ENCODE assay signal across 9 mouse cellular contexts in the genomic region with DNA sequence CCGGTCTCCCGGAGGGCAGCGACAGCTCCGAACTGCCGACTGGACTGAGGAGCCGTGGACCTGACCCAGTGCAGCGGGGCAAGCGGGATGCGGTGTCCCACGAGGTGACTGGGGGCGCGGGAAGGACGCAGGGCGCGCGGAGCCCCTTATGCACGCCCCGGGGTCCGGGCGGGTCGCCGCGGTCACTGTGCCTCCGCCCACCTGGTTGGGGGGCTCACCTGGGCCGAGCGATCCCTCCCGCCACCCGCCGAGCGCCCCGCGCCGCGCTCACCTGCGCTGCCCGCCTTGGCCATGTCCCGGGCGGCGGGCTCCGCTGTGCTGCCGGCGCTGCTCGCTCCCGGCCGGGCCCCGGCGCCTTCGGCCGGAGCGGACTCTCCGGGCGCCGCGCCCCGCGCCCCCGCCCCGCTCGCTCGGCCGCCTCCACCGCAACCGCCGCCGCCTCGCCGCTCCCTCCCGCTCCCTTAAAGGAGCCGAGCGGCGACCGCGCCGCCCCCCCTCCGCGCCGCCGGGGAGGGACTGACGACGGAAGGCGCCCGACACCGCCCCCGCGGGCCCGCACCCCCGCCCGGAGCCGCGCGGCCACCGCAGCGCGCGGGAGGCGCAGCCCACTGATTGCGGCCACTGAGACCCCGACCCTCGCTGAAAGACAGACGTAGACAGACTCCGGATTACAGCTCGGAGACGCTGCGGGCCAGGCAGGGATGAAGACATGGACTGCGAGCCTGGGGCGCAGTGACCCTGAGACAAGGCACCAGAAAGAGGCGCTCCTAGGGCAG. TPM values are rescaled to one million over a fixed set of nuclear protein-coding genes. Genes with fewer than 3 reads are reported as not detected.
DNase-seq lines count a peak whose midpoint lies in the region; ATAC-seq lines count a peak whose summit lies in the region.
"Had no signal": no experiment of that assay in that cellular context is flagged by ENCODE, and none has a peak within 500 bp of the region (broad histone marks: within the 10 kb centered on the region; RNA-seq: fewer than 3 reads in every experiment).

A gene (minus strand): TSS at position 396 of the 776 bp plus-strand sequence.

- no peaks in the 10 kb centered on the region for H3K36me3 ChIP-seq in embryonic facial prominence, embryonic 13.5 days
- H3K36me3 ChIP-seq in heart, embryonic 13.5 days, result no peaks in the 10 kb centered on the region
- H3K36me3 ChIP-seq in stomach, embryonic 14.5 days (ENCODE audit: control insufficient read depth, insufficient read depth, low read length), result no peaks in the 10 kb centered on the region

- peak within 1 kb of the TSS; percentile 63 for H3K4me3 ChIP-seq in embryonic facial prominence, embryonic 13.5 days
- peak within 1 kb of the TSS; percentile 71 for H3K4me3 ChIP-seq in heart, embryonic 13.5 days
- H3K4me3 ChIP-seq in stomach, embryonic 14.5 days (ENCODE audit: low read depth, low read length), result peak within 1 kb of the TSS; percentile 46

- no peak for ATAC-seq in embryonic facial prominence, embryonic 13.5 days (ENCODE audit: insufficient number of reproducible peaks, insufficient read depth, low FRiP score, low TSS enrichment, low read depth)
- no peak for ATAC-seq in heart, embryonic 13.5 days (ENCODE audit: extremely low read depth, insufficient number of reproducible peaks, low FRiP score, low TSS enrichment)
- no peak for ATAC-seq in stomach, embryonic 14.5 days (ENCODE audit: insufficient number of reproducible peaks, insufficient read depth, low FRiP score, low read depth)

- H3K4me2 ChIP-seq in embryonic facial prominence, embryonic 13.5 days, result peak within 1 kb of the TSS; percentile 99
- peak within 1 kb of the TSS; percentile 98 for H3K4me2 ChIP-seq in heart, embryonic 13.5 days
- peak within 1 kb of the TSS; percentile 99 for H3K4me2 ChIP-seq in stomach, embryonic 14.5 days (replicated peaks; ENCODE audit: low read depth, low read length)

- H3K27ac ChIP-seq in embryonic facial prominence, embryonic 13.5 days, result no peak within 1 kb of the TSS
- H3K27ac ChIP-seq in heart, embryonic 13.5 days (replicated peaks), result no peak within 1 kb of the TSS
- no peak within 1 kb of the TSS for H3K27ac ChIP-seq in stomach, embryonic 14.5 days (ENCODE audit: low read length)

- peaks cover 39% of the 10 kb centered on the region for H3K4me1 ChIP-seq in embryonic facial prominence, embryonic 13.5 days
- peaks cover 34% of the 10 kb centered on the region for H3K4me1 ChIP-seq in heart, embryonic 13.5 days
- peaks cover 17% of the 10 kb centered on the region for H3K4me1 ChIP-seq in stomach, embryonic 14.5 days (ENCODE audit: control insufficient read depth, insufficient read depth, low read length)

- DNase-seq in urinary bladder, postnatal 14 days (ENCODE audit: low spot score), result peak; percentile 32
- DNase-seq in urinary bladder, postnatal 10 days (ENCODE audit: low spot score), result no peak
- no peak for DNase-seq in layer of hippocampus, postnatal 14 days (ENCODE audit: low spot score in 2 of 2)
- DNase-seq in lung, postnatal 14 days, result peak; percentile 68
- no peak for DNase-seq in spleen, postnatal 36 days (ENCODE audit: low spot score in 2 of 2)

- WGBS in embryonic facial prominence, embryonic 13.5 days, result under 1% methylated on average over 83 of the region's 107 CpGs
- WGBS in heart, embryonic 13.5 days, result 1% methylated on average over 86 of the region's 107 CpGs
- WGBS in stomach, embryonic 14.5 days, result under 1% methylated on average over 57 of the region's 107 CpGs

- H3K9me3 ChIP-seq in embryonic facial prominence, embryonic 13.5 days, result no peaks in the 10 kb centered on the region
- no peaks in the 10 kb centered on the region for H3K9me3 ChIP-seq in heart, embryonic 13.5 days
- H3K9me3 ChIP-seq in stomach, embryonic 14.5 days (ENCODE audit: control insufficient read depth, low read depth, low read length), result no peaks in the 10 kb centered on the region

- H3K27me3 ChIP-seq in embryonic facial prominence, embryonic 13.5 days, result peaks cover 71% of the 10 kb centered on the region
- peaks cover 72% of the 10 kb centered on the region for H3K27me3 ChIP-seq in heart, embryonic 13.5 days (replicated peaks)
- H3K27me3 ChIP-seq in stomach, embryonic 14.5 days (ENCODE audit: control insufficient read depth, insufficient read depth, low read length), result peaks cover 14% of the 10 kb centered on the region; the same call in 1 of the 2 replicates

- peak within 1 kb of the TSS; percentile 74 for H3K9ac ChIP-seq in embryonic facial prominence, embryonic 13.5 days
- peak within 1 kb of the TSS; percentile 84 for H3K9ac ChIP-seq in heart, embryonic 13.5 days
- H3K9ac ChIP-seq in stomach, embryonic 14.5 days (replicated peaks; ENCODE audit: low read depth, low read length), result peak within 1 kb of the TSS; percentile 46; the same call in 1 of the 2 replicates

RNA-seq across cellular contexts. Expression of the gene that starts here (rescaled TPM):
- polyA plus RNA-seq in embryonic facial prominence, embryonic 13.5 days (2015; fragmentation: Nextera tagmentation; extraction: Ambion mirVana), result 0.62 and 1.2 TPM in 2 replicates
- polyA plus RNA-seq in heart, embryonic 13.5 days (2015; fragmentation: Nextera tagmentation; extraction: Ambion mirVana), result 0.10 and 0.12 TPM in 2 replicates
- 10 to 100 TPM; 20.9 to 22.2 TPM for total RNA-seq in layer of hippocampus, postnatal 14 days (2021)
- 0.52 and 0.67 TPM in 2 replicates for polyA plus RNA-seq in stomach, embryonic 14.5 days (2014; fragmentation: Nextera tagmentation; extraction: Ambion mirVana)
- total RNA-seq: neutrophil, adult 5-6 weeks had no signal

Comparison
In these comparisons a context has a peak if more than half of its experiments do, and no peak if none do; other contexts are left out.
1. DNase-seq: peak in urinary bladder, postnatal 14 days (single experiment) and lung, postnatal 14 days (single experiment); none in urinary bladder, postnatal 10 days (single experiment), layer of hippocampus, postnatal 14 days (0 of 2) and spleen, postnatal 36 days (0 of 2).
2. Peak in every context shown above with its lines, with median percentiles within 50 percentile points of each other: H3K4me2 ChIP-seq, H3K4me3 ChIP-seq and H3K9ac ChIP-seq.